Mouse (Mus musculus): ENCODE results near the gene Evi5. TPM values are rescaled to one million over a fixed set of nuclear protein-coding genes. Genes with fewer than 3 reads are reported as not detected.

The Evi5 gene
- 1 to 10 TPM; 1.0 to 6.1 TPM for polyA plus RNA-seq (2012; fragmentation: generic; extraction: Trizol)

GRCm38 (mm10) chr5:107874561-107875260, at the start of gene Evi5:
Evi5 (minus strand) TSS chr5:107875107.

GRCm38 (mm10) chr5:107900206-107901013, 25.5 kb upstream of the Evi5 start, which contains the start of gene Rpl5:
Rpl5 (plus strand) TSS chr5:107900502.

GRCm38 (mm10) chr5:107829998-107830560, 44.8 kb downstream of the Evi5 start, which contains the start of gene Ube2d2b:
Ube2d2b (plus strand) TSS chr5:107830099.

GRCm38 (mm10) chr5:107725435-107726261, 149.3 kb downstream of the Evi5 start, which contains the start of gene Gfi1:
Gfi1 (minus strand) TSS chr5:107726036.

Other genes with a start within 250 kb of the Evi5 start
- under 1 TPM in 1 of 2 experiments, not detected in 1; 0.05 TPM for gene Gfi1, start 149.1 kb downstream of the Evi5 start, polyA plus RNA-seq (2012; fragmentation: generic; extraction: Trizol)
- not detected for gene Ube2d2b, start 45.0 kb downstream of the Evi5 start, polyA plus RNA-seq (2012; fragmentation: generic; extraction: Trizol)
- gene Rpl5, start 25.4 kb upstream of the Evi5 start, polyA plus RNA-seq (2012; fragmentation: generic; extraction: Trizol), result 10 to 100 TPM; 55.2 to 76.5 TPM
- 1 to 10 TPM in 1 of 2 experiments, under 1 TPM in 1; 0.75 to 5.2 TPM for gene Fam69a, start 112.0 kb upstream of the Evi5 start, polyA plus RNA-seq (2012; fragmentation: generic; extraction: Trizol)
- 1 to 10 TPM; 1.5 to 3.1 TPM for gene Mtf2, start 190.6 kb upstream of the Evi5 start, polyA plus RNA-seq (2012; fragmentation: generic; extraction: Trizol)